Mouse (Mus musculus): ENCODE data around the gene Atf3. TPM values are rescaled to one million over a fixed set of nuclear protein-coding genes. Genes with fewer than 3 reads are reported as not detected.
A peak's percentile ranks its signal among the peaks of the same experiment; 100 is the strongest.

The Atf3 gene
- polyA plus RNA-seq, 1 experiment from 2014 or later = 1.4 TPM

- Histone ChIP-seq H3K4me3 (ENCODE audit: low read depth, low read length) (no peak overlapping the region), H3K36me3 (ENCODE audit: control insufficient read depth, insufficient read depth, low read length) (no peaks in the 10 kb centered on the region), H3K4me2 (replicated peaks; ENCODE audit: low read depth, low read length) (no peak overlapping the region), H3K9me3 (ENCODE audit: control insufficient read depth, low read length) (no peaks in the 10 kb centered on the region), H3K27me3 (ENCODE audit: control insufficient read depth, insufficient read depth, low read length) (no peaks in the 10 kb centered on the region), H3K9ac (ENCODE audit: low read depth, low read length) (no peak overlapping the region), H3K4me1 (replicated peaks; ENCODE audit: control insufficient read depth, insufficient read depth, low read length) (no peaks in the 10 kb centered on the region), H3K27ac (ENCODE audit: low read depth, low read length) (no peak overlapping the region)
- DNase-seq (ENCODE audit: low spot score) (no peak), ATAC-seq (ENCODE audit: low FRiP score) (no peak)
- WGBS = 61% methylated on average over 4 of the region's 4 CpGs
Measured at GRCm38 (mm10) chr1:191135406-191135805, 82.4 kb downstream of the Atf3 start.

GRCm38 (mm10) chr1:191132934-191133333 is 84.9 kb downstream of the Atf3 start:
- H3K4me1 ChIP-seq (replicated peaks; ENCODE audit: control insufficient read depth, insufficient read depth, low read length) = no peaks in the 10 kb centered on the region
- H3K4me3 ChIP-seq (ENCODE audit: low read depth, low read length) = no peak overlapping the region
- H3K4me2 ChIP-seq (replicated peaks; ENCODE audit: low read depth, low read length) = no peak overlapping the region
- ATAC-seq (ENCODE audit: low FRiP score) (no peak), DNase-seq (ENCODE audit: low spot score) (no peak)
- no peak overlapping the region for H3K27ac ChIP-seq (ENCODE audit: low read depth, low read length)
- no peak overlapping the region for H3K9ac ChIP-seq (ENCODE audit: low read depth, low read length)
- no peaks in the 10 kb centered on the region for H3K27me3 ChIP-seq (ENCODE audit: control insufficient read depth, insufficient read depth, low read length)
- H3K36me3 ChIP-seq (ENCODE audit: control insufficient read depth, insufficient read depth, low read length) = no peaks in the 10 kb centered on the region
- WGBS = 78% methylated on average over 5 of the region's 5 CpGs
- H3K9me3 ChIP-seq (ENCODE audit: control insufficient read depth, low read length) = no peaks in the 10 kb centered on the region

- DNase-seq (ENCODE audit: low spot score) (no peak), ATAC-seq (ENCODE audit: low FRiP score) (no peak)
- H3K9me3 ChIP-seq (ENCODE audit: control insufficient read depth, low read length) = no peaks in the 10 kb centered on the region
- H3K4me3 ChIP-seq (ENCODE audit: low read depth, low read length) = no peak overlapping the region
- no peaks in the 10 kb centered on the region for H3K4me1 ChIP-seq (replicated peaks; ENCODE audit: control insufficient read depth, insufficient read depth, low read length)
- 82% methylated on average over 5 of the region's 5 CpGs for WGBS
- H3K9ac ChIP-seq (ENCODE audit: low read depth, low read length) = no peak overlapping the region
- no peak overlapping the region for H3K27ac ChIP-seq (ENCODE audit: low read depth, low read length)
- H3K36me3 ChIP-seq (ENCODE audit: control insufficient read depth, insufficient read depth, low read length) = no peaks in the 10 kb centered on the region
- H3K4me2 ChIP-seq (replicated peaks; ENCODE audit: low read depth, low read length) = no peak overlapping the region
- no peaks in the 10 kb centered on the region for H3K27me3 ChIP-seq (ENCODE audit: control insufficient read depth, insufficient read depth, low read length)
Measured at GRCm38 (mm10) chr1:191132240-191132639, 85.6 kb downstream of the Atf3 start.

- no peaks in the 10 kb centered on the region for H3K4me1 ChIP-seq (replicated peaks; ENCODE audit: control insufficient read depth, insufficient read depth, low read length)
- no peak for DNase-seq (ENCODE audit: low spot score)
Measured at GRCm38 (mm10) chr1:191131692-191132091, 86.1 kb downstream of the Atf3 start.

GRCm38 (mm10) chr1:191125811-191126638 is 91.8 kb downstream of the Atf3 start:
- DNase-seq (ENCODE audit: low spot score) = peak; percentile 79
- H3K27me3 ChIP-seq (ENCODE audit: control insufficient read depth, insufficient read depth, low read length) = no peaks in the 10 kb centered on the region
- peak; percentile 68 for ATAC-seq (ENCODE audit: low FRiP score)
- no peaks in the 10 kb centered on the region for H3K9me3 ChIP-seq (ENCODE audit: control insufficient read depth, low read length)
- H3K9ac ChIP-seq (ENCODE audit: low read depth, low read length) = no peak overlapping the region
- 0 out of 2 replicates have a peak overlapping the region, but pooled peaks have one; percentile 11 for H3K4me3 ChIP-seq (ENCODE audit: low read depth, low read length)
- no peaks in the 10 kb centered on the region for H3K4me1 ChIP-seq (replicated peaks; ENCODE audit: control insufficient read depth, insufficient read depth, low read length)
- no peaks in the 10 kb centered on the region for H3K36me3 ChIP-seq (ENCODE audit: control insufficient read depth, insufficient read depth, low read length)
- WGBS = 19% methylated on average over 38 of the region's 38 CpGs
- no peak overlapping the region for H3K27ac ChIP-seq (ENCODE audit: low read depth, low read length)
- H3K4me2 ChIP-seq (replicated peaks; ENCODE audit: low read depth, low read length) = peak overlapping the region; percentile 42

More at GRCm38 (mm10) chr1:191131692-191132091, 86.1 kb downstream of the Atf3 start:
- H3K4me3 ChIP-seq (ENCODE audit: low read depth, low read length) = no peak overlapping the region
- ATAC-seq (ENCODE audit: low FRiP score) = no peak
- H3K27me3 ChIP-seq (ENCODE audit: control insufficient read depth, insufficient read depth, low read length) = no peaks in the 10 kb centered on the region
- H3K27ac ChIP-seq (ENCODE audit: low read depth, low read length) = no peak overlapping the region
- H3K36me3 ChIP-seq (ENCODE audit: control insufficient read depth, insufficient read depth, low read length) = no peaks in the 10 kb centered on the region
- WGBS = 90% methylated on average over 2 of the region's 2 CpGs
- no peaks in the 10 kb centered on the region for H3K9me3 ChIP-seq (ENCODE audit: control insufficient read depth, low read length)
- H3K9ac ChIP-seq (ENCODE audit: low read depth, low read length) = no peak overlapping the region
- H3K4me2 ChIP-seq (replicated peaks; ENCODE audit: low read depth, low read length) = no peak overlapping the region

- H3K9ac ChIP-seq (ENCODE audit: low read depth, low read length) = no peak overlapping the region
- no peak for ATAC-seq (ENCODE audit: low FRiP score)
- H3K4me2 ChIP-seq (replicated peaks; ENCODE audit: low read depth, low read length) = no peak overlapping the region
Measured at GRCm38 (mm10) chr1:191124288-191124687, 93.6 kb downstream of the Atf3 start.

GRCm38 (mm10) chr1:191123696-191124095 is 94.1 kb downstream of the Atf3 start:
- no peaks in the 10 kb centered on the region for H3K9me3 ChIP-seq (ENCODE audit: control insufficient read depth, low read length)
- H3K9ac ChIP-seq (ENCODE audit: low read depth, low read length) = no peak overlapping the region
- ATAC-seq (ENCODE audit: low FRiP score) (no peak), DNase-seq (ENCODE audit: low spot score) (no peak)
- H3K4me1 ChIP-seq (replicated peaks; ENCODE audit: control insufficient read depth, insufficient read depth, low read length) = no peaks in the 10 kb centered on the region
- WGBS = 83% methylated on average over 2 of the region's 2 CpGs
- H3K27ac ChIP-seq (ENCODE audit: low read depth, low read length) = no peak overlapping the region
- no peak overlapping the region for H3K4me3 ChIP-seq (ENCODE audit: low read depth, low read length)
- no peaks in the 10 kb centered on the region for H3K27me3 ChIP-seq (ENCODE audit: control insufficient read depth, insufficient read depth, low read length)
- H3K36me3 ChIP-seq (ENCODE audit: control insufficient read depth, insufficient read depth, low read length) = no peaks in the 10 kb centered on the region
- no peak overlapping the region for H3K4me2 ChIP-seq (replicated peaks; ENCODE audit: low read depth, low read length)

More at GRCm38 (mm10) chr1:191124288-191124687, 93.6 kb downstream of the Atf3 start:
- 62% methylated on average over 4 of the region's 4 CpGs for WGBS
- Histone ChIP-seq H3K27me3 (ENCODE audit: control insufficient read depth, insufficient read depth, low read length) (no peaks in the 10 kb centered on the region), H3K9me3 (ENCODE audit: control insufficient read depth, low read length) (no peaks in the 10 kb centered on the region), H3K4me3 (ENCODE audit: low read depth, low read length) (no peak overlapping the region), H3K36me3 (ENCODE audit: control insufficient read depth, insufficient read depth, low read length) (no peaks in the 10 kb centered on the region), H3K4me1 (replicated peaks; ENCODE audit: control insufficient read depth, insufficient read depth, low read length) (no peaks in the 10 kb centered on the region), H3K27ac (ENCODE audit: low read depth, low read length) (no peak overlapping the region)
- no peak for DNase-seq (ENCODE audit: low spot score)

GRCm38 (mm10) chr1:191122744-191123143 is 95.1 kb downstream of the Atf3 start:
- ATAC-seq (ENCODE audit: low FRiP score) (no peak), DNase-seq (ENCODE audit: low spot score) (no peak)
- H3K9ac ChIP-seq (ENCODE audit: low read depth, low read length) = no peak overlapping the region
- no peaks in the 10 kb centered on the region for H3K9me3 ChIP-seq (ENCODE audit: control insufficient read depth, low read length)
- no peak overlapping the region for H3K4me3 ChIP-seq (ENCODE audit: low read depth, low read length)
- H3K4me1 ChIP-seq (replicated peaks; ENCODE audit: control insufficient read depth, insufficient read depth, low read length) = no peaks in the 10 kb centered on the region
- no peaks in the 10 kb centered on the region for H3K27me3 ChIP-seq (ENCODE audit: control insufficient read depth, insufficient read depth, low read length)
- 81% methylated on average over 3 of the region's 3 CpGs for WGBS
- H3K27ac ChIP-seq (ENCODE audit: low read depth, low read length) = no peak overlapping the region
- H3K4me2 ChIP-seq (replicated peaks; ENCODE audit: low read depth, low read length) = no peak overlapping the region
- no peaks in the 10 kb centered on the region for H3K36me3 ChIP-seq (ENCODE audit: control insufficient read depth, insufficient read depth, low read length)

Data from hindbrain, embryonic 11.5 days (tissue).